Mouse (Mus musculus): ENCODE measurements around the gene Gm17542.

DNA sequence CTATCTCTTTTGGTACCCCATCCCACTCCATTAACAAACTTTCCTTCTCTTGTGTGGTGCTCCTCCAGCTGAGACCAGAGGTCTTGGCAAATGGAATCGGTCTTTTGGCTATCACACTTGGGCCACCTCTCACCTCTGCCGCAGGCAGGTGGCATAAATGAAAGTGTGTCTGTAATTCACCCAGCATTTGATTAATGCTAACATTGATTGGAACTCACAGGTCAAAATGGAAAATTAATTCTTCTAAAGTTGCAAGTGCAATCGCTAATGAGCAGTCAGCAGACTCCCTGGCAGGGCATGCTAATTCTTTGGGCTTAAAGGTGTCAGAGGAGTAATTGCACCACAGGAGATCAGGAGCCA, 3.2 kb downstream of the Gm17542 start:
- no peak for TF ChIP-seq POLR2A (IDR thresholded peaks at IDR 0.05; ENCODE audit: insufficient read length, low read depth)
- no peak for TF ChIP-seq POLR2AphosphoS2 (IDR thresholded peaks at IDR 0.05; ENCODE audit: insufficient read length, low read depth)
- TF ChIP-seq CEBPB (IDR thresholded peaks at IDR 0.05; ENCODE audit: insufficient read depth, poor library complexity, severe bottlenecking) = no peak
